Mouse (Mus musculus): Measurements from ENCODE around the gene Lcn4. TPM values are rescaled to one million over a fixed set of nuclear protein-coding genes. Genes with fewer than 3 reads are reported as not detected.
A peak's percentile ranks its signal among the peaks of the same experiment; 100 is the strongest.

The Lcn4 gene
- total and polyA plus RNA-seq, 2 experiments from 2014 or later, result not detected

DNA sequence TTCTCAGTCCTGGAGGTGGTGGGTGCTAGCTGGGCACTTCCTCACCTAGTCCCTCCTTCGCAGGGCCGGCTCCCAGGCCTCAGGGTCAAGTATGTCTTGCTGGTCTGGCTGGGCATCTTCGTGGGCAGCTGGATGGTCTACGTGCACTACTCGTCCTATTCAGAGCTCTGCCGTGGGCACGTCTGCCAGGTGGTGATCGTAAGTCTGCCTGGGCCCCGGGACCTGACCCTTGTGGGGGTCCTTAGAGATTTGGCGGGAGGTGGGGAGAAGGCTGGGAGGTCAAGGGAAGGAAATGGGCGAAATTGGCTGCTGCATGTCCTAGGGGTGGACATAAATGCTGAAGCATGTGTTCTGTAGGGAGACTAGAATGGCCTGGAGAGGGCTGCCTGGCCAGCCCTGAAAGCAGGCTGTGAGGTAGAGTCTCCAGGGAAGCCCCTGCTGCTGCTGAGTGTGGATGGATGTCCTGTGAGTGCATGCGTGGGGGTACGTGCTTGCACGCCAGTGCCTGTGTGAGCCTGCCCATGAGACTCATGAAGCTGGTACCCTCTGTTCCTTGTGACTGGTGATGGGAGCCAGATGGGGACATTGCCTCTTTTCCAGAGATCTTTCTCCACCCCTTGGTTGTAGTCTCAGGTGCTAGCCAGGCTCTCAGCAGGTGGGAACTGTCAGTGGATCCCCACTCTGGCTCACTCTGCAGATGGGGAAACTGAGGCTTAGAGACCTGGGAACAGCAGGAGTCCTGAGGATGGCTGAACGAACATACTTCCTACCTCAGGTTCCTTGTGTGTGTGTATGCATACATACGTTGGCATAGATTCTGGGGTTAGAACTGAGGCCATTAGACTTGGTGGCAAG lies 38.3 kb downstream of the Lcn4 start:
- WGBS, result 88% methylated on average over 16 of the region's 16 CpGs
- ATAC-seq (ENCODE audit: low FRiP score), result no peak
- Histone ChIP-seq H3K9ac (replicated peaks; ENCODE audit: low read length, poor library complexity, severe bottlenecking) (peak overlapping the region; percentile 44; the same call in 1 of the 2 replicates), H3K4me2 (ENCODE audit: low read depth, low read length, poor library complexity, severe bottlenecking) (no peak overlapping the region), H3K4me3 (ENCODE audit: low read depth, low read length) (no peak overlapping the region), H3K9me3 (ENCODE audit: low read length) (no peaks in the 10 kb centered on the region), H3K4me1 (ENCODE audit: insufficient read depth, low read length) (peaks cover 18% of the 10 kb centered on the region), H3K36me3 (ENCODE audit: insufficient read depth, low read length) (peaks cover 40% of the 10 kb centered on the region), H3K27me3 (ENCODE audit: insufficient read depth, low read length) (no peaks in the 10 kb centered on the region), H3K27ac (ENCODE audit: low read depth, low read length) (no peak overlapping the region)
- no peak for DNase-seq (ENCODE audit: low spot score)
- no peak for TF ChIP-seq CTCF (IDR thresholded peaks at IDR 0.05)

DNA sequence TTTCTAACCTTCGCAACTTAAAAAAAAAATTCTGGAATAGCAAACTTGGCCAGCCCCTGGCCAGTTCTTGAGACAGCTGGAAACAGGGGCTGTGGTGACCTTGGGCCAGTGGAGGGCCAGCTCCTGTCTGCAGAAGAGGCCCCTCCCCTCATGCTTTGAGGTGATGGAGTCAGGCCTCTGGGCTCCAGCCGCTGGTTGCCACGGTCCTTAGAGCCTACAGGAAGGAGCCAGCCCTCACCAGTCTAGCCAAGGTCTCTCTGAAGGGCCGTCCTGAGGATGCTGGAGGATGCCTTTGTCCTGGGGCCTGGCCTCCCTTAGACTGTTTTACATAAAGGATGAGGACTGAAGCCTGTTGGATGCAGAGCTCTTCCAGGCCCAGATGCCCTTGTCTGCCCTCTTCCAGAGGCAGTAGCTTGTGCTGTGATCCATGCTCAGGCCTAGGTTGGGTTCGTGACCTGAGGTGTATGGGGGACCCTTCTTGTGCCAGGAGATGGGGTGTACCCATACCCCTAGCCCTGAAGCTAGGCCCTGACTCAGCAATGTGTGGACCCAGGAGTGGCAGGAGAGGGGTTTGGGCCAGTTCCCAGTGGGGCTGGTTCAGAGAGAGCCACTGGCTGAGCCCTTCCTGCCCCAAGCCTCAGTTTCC lies 42.2 kb downstream of the Lcn4 start:
- no peak for DNase-seq (ENCODE audit: low spot score)
- 23% methylated on average over 5 of the region's 5 CpGs for WGBS
- Histone ChIP-seq H3K4me3 (ENCODE audit: low read depth, low read length) (peak overlapping the region; percentile 59), H3K36me3 (ENCODE audit: insufficient read depth, low read length) (peaks cover 5% of the 10 kb centered on the region), H3K9ac (replicated peaks; ENCODE audit: low read length, poor library complexity, severe bottlenecking) (peak overlapping the region; percentile 79), H3K4me1 (ENCODE audit: insufficient read depth, low read length) (peaks cover 21% of the 10 kb centered on the region), H3K27me3 (ENCODE audit: insufficient read depth, low read length) (no peaks in the 10 kb centered on the region), H3K27ac (ENCODE audit: low read depth, low read length) (peak overlapping the region; percentile 80), H3K4me2 (ENCODE audit: low read depth, low read length, poor library complexity, severe bottlenecking) (peak overlapping the region; percentile 89), H3K9me3 (ENCODE audit: low read length) (no peaks in the 10 kb centered on the region)
- peak; percentile 59 for ATAC-seq (ENCODE audit: low FRiP score)
- no peak for TF ChIP-seq CTCF (IDR thresholded peaks at IDR 0.05)

- H3K9me3 ChIP-seq (ENCODE audit: low read length), result no peaks in the 10 kb centered on the region
- WGBS, result 1% methylated on average over 56 of the region's 70 CpGs
- no peaks in the 10 kb centered on the region for H3K27me3 ChIP-seq (ENCODE audit: insufficient read depth, low read length)
- H3K4me1 ChIP-seq (ENCODE audit: insufficient read depth, low read length), result peaks cover 21% of the 10 kb centered on the region
- H3K9ac ChIP-seq (replicated peaks; ENCODE audit: low read length, poor library complexity, severe bottlenecking), result peak within 1 kb of the TSS; percentile 79
- peaks cover 5% of the 10 kb centered on the region for H3K36me3 ChIP-seq (ENCODE audit: insufficient read depth, low read length)
- peak within 1 kb of the TSS; percentile 59 for H3K4me3 ChIP-seq (ENCODE audit: low read depth, low read length)
- peak; percentile 96 for DNase-seq (ENCODE audit: low spot score)
- peak; percentile 67 for ATAC-seq (ENCODE audit: low FRiP score)
- peak within 1 kb of the TSS; percentile 80 for H3K27ac ChIP-seq (ENCODE audit: low read depth, low read length)
- no peak for TF ChIP-seq CTCF (IDR thresholded peaks at IDR 0.05)
- peak within 1 kb of the TSS; percentile 89 for H3K4me2 ChIP-seq (ENCODE audit: low read depth, low read length, poor library complexity, severe bottlenecking)
Observed at GRCm38 (mm10) chr2:26627921-26628739, 43.0 kb downstream of the Lcn4 start, which contains the start of gene Fam69b. Fam69b (plus strand) TSS chr2:26628457.

- ATAC-seq (ENCODE audit: low FRiP score), result no peak
- Histone ChIP-seq H3K9me3 (ENCODE audit: low read length) (no peaks in the 10 kb centered on the region), H3K4me3 (ENCODE audit: low read depth, low read length) (no peak overlapping the region), H3K27me3 (ENCODE audit: insufficient read depth, low read length) (no peaks in the 10 kb centered on the region), H3K36me3 (ENCODE audit: insufficient read depth, low read length) (peaks cover 2% of the 10 kb centered on the region; the same call in 1 of the 2 replicates), H3K9ac (replicated peaks; ENCODE audit: low read length, poor library complexity, severe bottlenecking) (no peak overlapping the region), H3K27ac (ENCODE audit: low read depth, low read length) (no peak overlapping the region), H3K4me2 (ENCODE audit: low read depth, low read length, poor library complexity, severe bottlenecking) (no peak overlapping the region), H3K4me1 (ENCODE audit: insufficient read depth, low read length) (peaks cover 19% of the 10 kb centered on the region)
- no peak for DNase-seq (ENCODE audit: low spot score)
- peak; percentile 28 for TF ChIP-seq CTCF (IDR thresholded peaks at IDR 0.05)
- 62% methylated on average over 3 of the region's 3 CpGs for WGBS
Observed at GRCm38 (mm10) chr2:26626081-26626480, 45.0 kb downstream of the Lcn4 start.

DNA sequence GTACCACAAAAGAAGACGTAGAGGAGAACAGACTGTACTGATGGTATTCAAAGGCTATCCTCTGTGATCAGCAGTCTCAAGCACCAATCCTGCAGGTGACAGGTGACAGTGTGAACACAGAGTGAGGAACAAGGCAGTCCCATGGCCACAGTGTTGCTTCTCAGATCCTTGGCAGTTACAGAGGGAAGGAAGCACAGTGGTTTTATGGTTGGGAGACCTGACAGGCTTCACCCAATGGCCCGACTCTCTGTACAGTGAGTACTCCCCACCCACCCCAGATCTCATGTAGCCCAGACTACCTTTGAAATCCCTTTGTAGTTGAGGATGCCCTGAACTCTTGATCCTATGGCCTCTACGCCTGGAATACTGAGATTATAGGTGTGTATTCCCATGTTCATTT lies 45.7 kb downstream of the Lcn4 start:
- 88% methylated on average over 3 of the region's 3 CpGs for WGBS
- Histone ChIP-seq H3K4me1 (ENCODE audit: insufficient read depth, low read length) (peaks cover 13% of the 10 kb centered on the region), H3K9ac (replicated peaks; ENCODE audit: low read length, poor library complexity, severe bottlenecking) (no peak overlapping the region), H3K27me3 (ENCODE audit: insufficient read depth, low read length) (no peaks in the 10 kb centered on the region), H3K27ac (ENCODE audit: low read depth, low read length) (no peak overlapping the region), H3K9me3 (ENCODE audit: low read length) (no peaks in the 10 kb centered on the region), H3K4me3 (ENCODE audit: low read depth, low read length) (no peak overlapping the region), H3K4me2 (ENCODE audit: low read depth, low read length, poor library complexity, severe bottlenecking) (no peak overlapping the region), H3K36me3 (ENCODE audit: insufficient read depth, low read length) (no peaks in the 10 kb centered on the region)
- DNase-seq (ENCODE audit: low spot score) (no peak), ATAC-seq (ENCODE audit: low FRiP score) (no peak)
- no peak for TF ChIP-seq CTCF (IDR thresholded peaks at IDR 0.05)

All from midbrain, postnatal 0 days (tissue).